Mouse (Mus musculus): ENCODE data around the gene Mapkbp1.

- TF ChIP-seq CTCF (IDR thresholded peaks at IDR 0.05; ENCODE audit: low read depth), result no peak
- no peak for TF ChIP-seq EP300 (IDR thresholded peaks at IDR 0.05; ENCODE audit: low read depth)
Observed at GRCm38 (mm10) chr2:120007680-120008210, 35.2 kb downstream of the Mapkbp1 start.
